Mouse (Mus musculus): ENCODE measurements around the gene Erp29.

Gene Erp29

GRCm38 (mm10) chr5:121389106-121389505 lies 63.2 kb downstream of the Erp29 start:
- DNase-seq (ENCODE audit: low spot score), result no peak

- no peak for DNase-seq (ENCODE audit: low spot score)
Measured at GRCm38 (mm10) chr5:121387126-121387525, 65.2 kb downstream of the Erp29 start.

GRCm38 (mm10) chr5:121386120-121386909 lies 66.0 kb downstream of the Erp29 start:
- DNase-seq (ENCODE audit: low spot score), result no peak

- DNase-seq (ENCODE audit: low spot score), result peak; percentile 96
Measured at GRCm38 (mm10) chr5:121385461-121386119, 66.7 kb downstream of the Erp29 start, which contains the start of gene Trafd1. Gene Trafd1, minus strand, starts transcription at chr5:121385632.

- no peak for DNase-seq (ENCODE audit: low spot score)
Measured at GRCm38 (mm10) chr5:121384757-121385460, 67.4 kb downstream of the Erp29 start.

- no peak for DNase-seq (ENCODE audit: low spot score)
Measured at GRCm38 (mm10) chr5:121383857-121384756, 68.2 kb downstream of the Erp29 start.

GRCm38 (mm10) chr5:121380692-121381091 lies 71.6 kb downstream of the Erp29 start:
- no peak for DNase-seq (ENCODE audit: low spot score)

- no peak for DNase-seq (ENCODE audit: low spot score)
Measured at GRCm38 (mm10) chr5:121378678-121379256, 73.5 kb downstream of the Erp29 start.

Measured in testis, postnatal 10 days (tissue).